Mouse (Mus musculus) urinary bladder, postnatal 14 days (tissue): ENCODE data around the gene Btrc.
"Not testable (repeated sequence)": the region's sequence is repeated elsewhere in the genome, so short reads cannot be mapped to it uniquely, and the experiment has no call there.

Experiments
- DNase-seq: peaks from one replicate; pipeline ENCODE4 v3.0.0; 2021; ENCODE audit warnings: low spot score

Gene Btrc

GRCm38 (mm10) chr19:45363384-45363926 lies at the start of gene Btrc:
Btrc (plus strand) TSS chr19:45363734.
- peak; percentile 100 for DNase-seq

- DNase-seq: peak; percentile 35
Observed at GRCm38 (mm10) chr19:45317473-45317882, 46.1 kb upstream of the Btrc start.

GRCm38 (mm10) chr19:45321062-45321461 lies 42.5 kb upstream of the Btrc start:
- no peak for DNase-seq

GRCm38 (mm10) chr19:45329039-45329438 lies 34.5 kb upstream of the Btrc start:
- DNase-seq: no peak

GRCm38 (mm10) chr19:45329748-45330298 lies 33.7 kb upstream of the Btrc start:
- no peak for DNase-seq

- DNase-seq: no peak
Observed at GRCm38 (mm10) chr19:45336718-45337117, 26.8 kb upstream of the Btrc start.

GRCm38 (mm10) chr19:45338182-45338581 lies 25.4 kb upstream of the Btrc start:
- no peak for DNase-seq

GRCm38 (mm10) chr19:45343941-45344340 lies 19.6 kb upstream of the Btrc start:
- DNase-seq: no peak

GRCm38 (mm10) chr19:45348188-45348587 lies 15.3 kb upstream of the Btrc start:
- DNase-seq: no peak

GRCm38 (mm10) chr19:45350456-45350855 lies 13.1 kb upstream of the Btrc start:
- no peak for DNase-seq

GRCm38 (mm10) chr19:45352706-45353105 lies 10.8 kb upstream of the Btrc start:
- DNase-seq: peak; percentile 18

GRCm38 (mm10) chr19:45355678-45356077 lies 7.9 kb upstream of the Btrc start:
- DNase-seq: no peak

- not testable (repeated sequence) for DNase-seq
Observed at GRCm38 (mm10) chr19:45356868-45357267, 6.7 kb upstream of the Btrc start.

- no peak for DNase-seq
Observed at GRCm38 (mm10) chr19:45360486-45360885, 3.0 kb upstream of the Btrc start.

GRCm38 (mm10) chr19:45363933-45364391 lies 428 bp downstream of the Btrc start:
- DNase-seq: no peak

- no peak for DNase-seq
Observed at GRCm38 (mm10) chr19:45366651-45367050, 3.1 kb downstream of the Btrc start.

GRCm38 (mm10) chr19:45384815-45385214 lies 21.3 kb downstream of the Btrc start:
- not testable (repeated sequence) for DNase-seq

- DNase-seq: no peak
Observed at GRCm38 (mm10) chr19:45388551-45388950, 25.0 kb downstream of the Btrc start.

GRCm38 (mm10) chr19:45394078-45394477 lies 30.5 kb downstream of the Btrc start:
- no peak for DNase-seq

GRCm38 (mm10) chr19:45411000-45411399 lies 47.5 kb downstream of the Btrc start:
- no peak for DNase-seq

GRCm38 (mm10) chr19:45412694-45413093 lies 49.2 kb downstream of the Btrc start:
- DNase-seq: peak; percentile 10

GRCm38 (mm10) chr19:45413966-45414365 lies 50.4 kb downstream of the Btrc start:
- DNase-seq: no peak

- no peak for DNase-seq
Observed at GRCm38 (mm10) chr19:45417601-45418000, 54.1 kb downstream of the Btrc start.

- no peak for DNase-seq
Observed at GRCm38 (mm10) chr19:45422276-45422675, 58.7 kb downstream of the Btrc start.
